Mouse (Mus musculus) embryonic facial prominence, embryonic 13.5 days (tissue): Measurements from ENCODE around the gene Pax8. TPM values are rescaled to one million over a fixed set of nuclear protein-coding genes. Genes with fewer than 3 reads are reported as not detected.

ENCODE experiments used
- ATAC-seq: fragments of 200-750 bp; cut with Nextera tagmentation; 2 replicates; pipeline ENCODE4 v1.8.0; 2017; ENCODE audit warnings: low read depth; ENCODE audit not compliant: insufficient number of reproducible peaks, insufficient read depth, low FRiP score, low TSS enrichment
- H3K27ac ChIP-seq: fragments of 300-500 bp; sonication (generic); 2 replicates; pipeline ENCODE4 v1.5.1; 2015; ENCODE audit warnings: moderate library complexity, mild to moderate bottlenecking, inconsistent platforms
- H3K27me3 ChIP-seq: fragments of 300-500 bp; sonication (generic); 2 replicates; pipeline ENCODE4 v1.6.1; 2015; ENCODE audit warnings: mild to moderate bottlenecking, inconsistent platforms
- H3K36me3 ChIP-seq: fragments of 300-500 bp; sonication (generic); 2 replicates; pipeline ENCODE4 v1.6.1; 2015; ENCODE audit warnings: mild to moderate bottlenecking, inconsistent platforms
- H3K4me1 ChIP-seq: fragments of 300-500 bp; sonication (generic); 2 replicates; pipeline ENCODE4 v1.6.1; 2015; ENCODE audit warnings: inconsistent platforms
- H3K4me2 ChIP-seq: fragments of 300-500 bp; sonication (generic); 2 replicates; pipeline ENCODE4 v1.6.1; 2015; ENCODE audit warnings: moderate library complexity, mild to moderate bottlenecking, inconsistent platforms
- H3K4me3 ChIP-seq: fragments of 300-500 bp; sonication (generic); 2 replicates; pipeline ENCODE4 v1.5.1; 2015; ENCODE audit warnings: mild to moderate bottlenecking, inconsistent platforms
- H3K9ac ChIP-seq: fragments of 300-500 bp; sonication (generic); 2 replicates; pipeline ENCODE4 v1.6.1; 2015; ENCODE audit warnings: mild to moderate bottlenecking, inconsistent platforms
- H3K9me3 ChIP-seq: fragments of 300-500 bp; sonication (generic); 2 replicates; pipeline ENCODE4 v1.6.1; 2016; ENCODE audit warnings: inconsistent platforms
- WGBS: fragments of 180-500 bp; shearing (Covaris S2); methylation state at CpG from one replicate; pipeline ENCODE4 v1.1.7; 2015; ENCODE audit warnings: mixed read lengths; 5-methylcytosine and 5-hydroxymethylcytosine counted together
- polyA plus RNA-seq: library from polyadenylated mRNA; unstranded; fragments of >200 nt; fragmentation: Nextera tagmentation; extraction: Ambion mirVana; gene quantifications from 2 replicates; pipeline ENCODE4 v1.2.1, GENCODE M21; 2015

Pax8 gene
- polyA plus RNA-seq, 1 experiment from 2014 or later = 0.34 TPM

DNA sequence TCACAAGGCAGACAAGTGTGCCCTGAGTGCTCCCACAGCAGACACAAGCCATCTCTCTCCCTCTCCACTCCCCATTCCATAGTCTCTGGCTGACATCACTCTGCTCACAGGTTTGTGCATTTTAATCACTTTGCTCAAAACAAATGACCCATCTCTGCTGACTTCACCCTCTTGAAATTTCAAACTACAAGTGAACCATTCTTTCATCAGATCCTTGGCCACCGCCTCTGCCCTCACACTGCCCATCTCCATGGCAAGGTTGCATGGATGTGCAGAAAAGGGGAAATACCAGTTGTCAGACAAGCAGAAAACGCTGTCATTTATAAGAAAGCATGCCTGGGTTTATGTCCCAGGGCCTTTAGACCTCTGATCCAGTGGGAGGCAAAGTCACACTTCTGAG lies 40.7 kb downstream of the Pax8 start:
- WGBS = 85% methylated on average over 2 of the region's 2 CpGs
- no peak for ATAC-seq
- H3K4me1 ChIP-seq = no peaks in the 10 kb centered on the region
- no peak overlapping the region for H3K27ac ChIP-seq
- no peak overlapping the region for H3K4me2 ChIP-seq
- H3K9ac ChIP-seq = no peak overlapping the region
- no peak overlapping the region for H3K4me3 ChIP-seq
- H3K36me3 ChIP-seq = no peaks in the 10 kb centered on the region
- no peaks in the 10 kb centered on the region for H3K27me3 ChIP-seq
- no peaks in the 10 kb centered on the region for H3K9me3 ChIP-seq

- Histone ChIP-seq H3K9ac (no peak overlapping the region), H3K4me1 (0 out of 2 replicates have a peak, but pooled peaks cover 3% of the 10 kb centered on the region), H3K4me2 (no peak overlapping the region), H3K36me3 (no peaks in the 10 kb centered on the region), H3K27ac (no peak overlapping the region), H3K9me3 (no peaks in the 10 kb centered on the region), H3K27me3 (no peaks in the 10 kb centered on the region), H3K4me3 (no peak overlapping the region)
- ATAC-seq = no peak
- 71% methylated on average over 4 of the region's 4 CpGs for WGBS
Measured at GRCm38 (mm10) chr2:24429806-24430205, 45.6 kb downstream of the Pax8 start.

- no peaks in the 10 kb centered on the region for H3K9me3 ChIP-seq
- no peak overlapping the region for H3K27ac ChIP-seq
- H3K9ac ChIP-seq = no peak overlapping the region
- H3K36me3 ChIP-seq = no peaks in the 10 kb centered on the region
- 28% methylated on average over 12 of the region's 12 CpGs for WGBS
- 0 out of 2 replicates have a peak, but pooled peaks cover 3% of the 10 kb centered on the region for H3K4me1 ChIP-seq
- ATAC-seq = no peak
- H3K4me2 ChIP-seq = no peak overlapping the region
- H3K27me3 ChIP-seq = no peaks in the 10 kb centered on the region
- no peak overlapping the region for H3K4me3 ChIP-seq
Measured at GRCm38 (mm10) chr2:24427866-24428675, 47.3 kb downstream of the Pax8 start.

DNA sequence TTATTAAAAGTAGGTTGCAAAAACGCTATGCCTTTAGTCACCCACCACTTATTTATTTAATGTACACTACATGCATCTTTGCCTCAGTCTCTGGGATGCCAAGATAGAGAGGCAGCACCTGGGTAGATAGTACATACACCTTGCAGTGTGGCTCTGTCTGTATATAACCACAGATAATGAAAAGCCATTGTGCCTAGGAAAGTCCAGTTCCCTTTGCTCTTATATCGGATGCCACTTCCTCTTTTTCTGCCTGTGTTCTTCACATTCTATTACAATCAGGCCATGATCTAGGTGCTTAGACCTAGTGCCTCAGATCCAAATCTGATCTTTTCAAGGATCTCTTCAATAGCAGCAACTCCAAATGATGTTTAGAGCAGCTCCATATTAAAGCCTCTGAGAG lies 49.8 kb downstream of the Pax8 start:
- ATAC-seq = no peak
- Histone ChIP-seq H3K27ac (no peak overlapping the region), H3K9ac (no peak overlapping the region), H3K4me1 (0 out of 2 replicates have a peak, but pooled peaks cover 3% of the 10 kb centered on the region), H3K36me3 (no peaks in the 10 kb centered on the region), H3K9me3 (no peaks in the 10 kb centered on the region), H3K4me2 (no peak overlapping the region), H3K27me3 (no peaks in the 10 kb centered on the region), H3K4me3 (no peak overlapping the region)
- WGBS = 78% methylated on average over 2 of the region's 2 CpGs

DNA sequence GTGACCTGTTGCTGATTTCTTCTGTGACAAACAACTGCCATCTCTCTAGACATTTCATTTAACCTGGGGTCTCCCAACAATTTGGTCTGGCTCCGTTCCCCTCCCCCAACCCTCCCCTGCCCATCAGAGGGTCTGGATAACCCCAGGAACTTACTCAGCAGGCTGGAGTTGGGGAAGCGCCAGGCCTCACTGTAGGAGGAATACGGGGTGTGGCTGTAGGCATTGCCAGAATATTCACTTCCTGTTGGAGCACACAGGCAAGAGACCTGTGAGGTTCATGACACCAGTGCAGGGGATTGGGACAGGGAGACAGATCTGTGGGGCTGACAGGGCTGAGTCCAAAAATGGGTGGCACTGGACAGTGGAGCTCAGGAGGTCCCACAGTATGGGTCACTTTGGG lies 52.6 kb downstream of the Pax8 start:
- no peak overlapping the region for H3K9ac ChIP-seq

DNA sequence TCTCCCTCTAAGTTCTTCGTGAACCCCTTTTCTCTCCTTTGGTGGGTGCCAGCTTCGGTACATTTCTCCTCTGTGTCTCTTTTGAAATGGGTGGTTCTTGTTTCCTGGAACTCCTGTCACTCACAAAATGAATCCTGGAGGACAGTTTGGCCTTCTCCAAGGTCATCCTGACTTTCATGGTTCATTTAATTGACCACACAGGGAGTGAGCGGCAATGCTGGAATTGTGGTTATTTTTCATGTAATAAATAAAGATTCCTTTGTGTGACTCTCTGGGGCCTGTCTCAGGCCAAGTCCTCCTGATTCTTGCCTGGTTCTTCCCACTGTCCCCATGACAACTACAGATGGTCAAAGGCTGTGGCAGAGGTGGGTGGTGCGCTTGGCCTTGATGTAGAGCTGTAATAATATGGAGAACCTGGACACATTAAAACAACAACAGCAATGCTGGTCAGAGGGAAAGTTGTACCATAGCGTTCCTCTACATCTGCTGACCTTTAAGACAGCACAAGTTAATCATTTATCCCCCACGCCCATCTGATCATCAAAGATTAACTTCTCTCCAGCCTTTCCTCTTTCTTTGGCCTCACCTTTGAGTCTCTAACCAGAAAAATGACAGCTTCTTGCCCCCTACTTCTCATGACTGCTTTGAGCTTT lies 54.1 kb downstream of the Pax8 start:
- no peak for ATAC-seq
- Histone ChIP-seq H3K36me3 (no peaks in the 10 kb centered on the region), H3K9ac (no peak overlapping the region), H3K4me1 (peaks cover 9% of the 10 kb centered on the region), H3K4me3 (no peak overlapping the region), H3K27ac (no peak overlapping the region), H3K4me2 (no peak overlapping the region), H3K9me3 (no peaks in the 10 kb centered on the region), H3K27me3 (peaks cover 3% of the 10 kb centered on the region; the same call in 1 of the 2 replicates)
- 90% methylated on average over 6 of the region's 6 CpGs for WGBS

More for the DNA sequence above, 52.6 kb downstream of the Pax8 start:
- Histone ChIP-seq H3K4me2 (no peak overlapping the region), H3K4me1 (no peaks in the 10 kb centered on the region), H3K4me3 (no peak overlapping the region), H3K9me3 (no peaks in the 10 kb centered on the region), H3K27ac (no peak overlapping the region), H3K36me3 (no peaks in the 10 kb centered on the region), H3K27me3 (no peaks in the 10 kb centered on the region)
- no peak for ATAC-seq
- 66% methylated on average over 3 of the region's 3 CpGs for WGBS

- H3K9me3 ChIP-seq = no peaks in the 10 kb centered on the region
- H3K27ac ChIP-seq = no peak overlapping the region
- peaks cover 3% of the 10 kb centered on the region; the same call in 1 of the 2 replicates for H3K27me3 ChIP-seq
- H3K36me3 ChIP-seq = no peaks in the 10 kb centered on the region
- H3K4me1 ChIP-seq = peaks cover 22% of the 10 kb centered on the region
- H3K9ac ChIP-seq = no peak overlapping the region
- ATAC-seq = no peak
- WGBS = 91% methylated on average over 4 of the region's 4 CpGs
- H3K4me2 ChIP-seq = no peak overlapping the region
- H3K4me3 ChIP-seq = no peak overlapping the region
Measured at GRCm38 (mm10) chr2:24417564-24417963, 57.8 kb downstream of the Pax8 start.

DNA sequence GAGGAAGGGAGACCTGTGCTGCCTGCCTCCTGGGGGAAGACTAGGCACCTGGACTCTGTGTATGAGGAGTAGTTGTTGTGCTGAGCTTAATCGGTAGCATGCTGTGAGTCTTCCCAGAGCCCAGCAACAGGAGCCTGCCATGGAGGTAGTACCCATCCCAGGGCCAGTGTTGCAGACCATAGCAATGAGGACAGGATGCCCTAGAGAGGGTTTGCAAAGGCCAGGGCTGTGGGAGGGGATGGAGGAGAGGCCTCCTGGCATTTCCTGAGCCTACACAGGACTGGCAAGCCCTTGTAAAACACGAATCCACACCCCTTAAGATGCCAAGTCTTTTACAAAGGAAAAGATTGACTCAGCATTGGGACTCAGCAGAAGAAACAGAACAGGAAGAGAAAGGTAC lies 58.3 kb downstream of the Pax8 start:
- ATAC-seq = no peak
- H3K9ac ChIP-seq = no peak overlapping the region
- 0 out of 2 replicates have a peak overlapping the region, but pooled peaks have one; percentile 1 for H3K27ac ChIP-seq

GRCm38 (mm10) chr2:24416668-24417067 lies 58.7 kb downstream of the Pax8 start:
- Histone ChIP-seq H3K36me3 (no peaks in the 10 kb centered on the region), H3K27me3 (peaks cover 3% of the 10 kb centered on the region; the same call in 1 of the 2 replicates), H3K4me1 (peaks cover 22% of the 10 kb centered on the region), H3K9me3 (no peaks in the 10 kb centered on the region), H3K9ac (no peak overlapping the region), H3K4me3 (no peak overlapping the region), H3K27ac (0 out of 2 replicates have a peak overlapping the region, but pooled peaks have one; percentile 1), H3K4me2 (peak overlapping the region; percentile 14; the same call in 1 of the 2 replicates)
- 0 out of 2 replicates have a peak, but pooled peaks have one; percentile 38 for ATAC-seq
- 7% methylated on average over 9 of the region's 9 CpGs for WGBS

More for the DNA sequence above, 58.3 kb downstream of the Pax8 start:
- H3K27me3 ChIP-seq = peaks cover 3% of the 10 kb centered on the region; the same call in 1 of the 2 replicates
- 0 out of 2 replicates have a peak overlapping the region, but pooled peaks have one; percentile 14 for H3K4me2 ChIP-seq
- H3K4me3 ChIP-seq = no peak overlapping the region
- H3K36me3 ChIP-seq = no peaks in the 10 kb centered on the region
- no peaks in the 10 kb centered on the region for H3K9me3 ChIP-seq
- WGBS = 6% methylated on average over 2 of the region's 2 CpGs
- H3K4me1 ChIP-seq = peaks cover 22% of the 10 kb centered on the region

- Histone ChIP-seq H3K27me3 (peaks cover 3% of the 10 kb centered on the region; the same call in 1 of the 2 replicates), H3K4me1 (peaks cover 22% of the 10 kb centered on the region), H3K4me3 (no peak overlapping the region), H3K9ac (no peak overlapping the region), H3K9me3 (no peaks in the 10 kb centered on the region), H3K36me3 (no peaks in the 10 kb centered on the region), H3K27ac (no peak overlapping the region), H3K4me2 (no peak overlapping the region)
- no peak for ATAC-seq
- WGBS = 77% methylated on average over 4 of the region's 4 CpGs
Measured at GRCm38 (mm10) chr2:24413677-24414076, 61.7 kb downstream of the Pax8 start.

DNA sequence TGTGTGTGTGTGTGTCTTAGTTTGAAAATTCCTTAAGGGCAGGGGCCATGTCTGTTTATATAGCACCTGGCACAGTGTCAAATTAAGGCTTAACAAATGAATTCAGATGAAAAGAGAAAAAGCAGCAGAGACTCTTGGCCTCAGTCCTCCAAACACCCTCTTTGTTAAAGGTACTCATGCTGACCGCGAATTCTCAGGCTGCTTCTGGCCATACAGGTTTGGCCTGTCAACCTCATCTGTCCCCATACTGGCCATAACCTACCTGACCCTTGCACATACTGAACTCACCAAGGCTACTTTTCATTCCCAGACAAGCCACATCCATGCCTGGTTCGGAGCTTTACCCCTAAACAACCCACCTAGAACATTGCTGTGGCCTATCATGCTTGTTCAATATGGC lies 62.2 kb downstream of the Pax8 start:
- ATAC-seq = no peak
- Histone ChIP-seq H3K36me3 (no peaks in the 10 kb centered on the region), H3K4me1 (peaks cover 22% of the 10 kb centered on the region), H3K9me3 (no peaks in the 10 kb centered on the region), H3K4me3 (no peak overlapping the region), H3K27me3 (peaks cover 6% of the 10 kb centered on the region; the same call in 1 of the 2 replicates), H3K4me2 (no peak overlapping the region), H3K27ac (no peak overlapping the region), H3K9ac (no peak overlapping the region)
- 60% methylated on average over 3 of the region's 3 CpGs for WGBS
